Comparison of ENCODE assay signal across 16 mouse cellular contexts in the genomic region with DNA sequence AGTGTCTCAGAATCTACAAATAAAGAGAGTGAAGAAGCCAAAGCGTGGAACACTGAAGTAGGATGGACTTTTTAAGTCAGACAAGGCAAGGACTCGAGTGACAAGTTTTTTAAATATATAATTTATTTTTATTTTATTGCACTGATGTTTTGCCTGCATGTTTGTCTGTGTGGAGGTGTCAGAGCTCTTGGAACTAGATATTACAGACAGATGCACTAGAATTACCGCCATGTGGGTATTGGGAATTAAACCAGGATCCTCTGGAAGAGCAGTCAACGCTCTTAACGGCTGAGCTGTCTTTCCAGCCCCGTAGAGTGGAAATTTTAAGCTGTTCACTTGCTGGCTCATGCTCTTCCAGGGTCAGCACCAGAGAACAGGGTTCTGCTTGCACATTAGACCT. TPM values are rescaled to one million over a fixed set of nuclear protein-coding genes. Genes with fewer than 3 reads are reported as not detected.
A peak's percentile ranks its signal among the peaks of the same experiment; 100 is the strongest.
DNase-seq lines count a peak whose midpoint lies in the region; ATAC-seq and TF ChIP-seq lines count a peak whose summit lies in the region.
"Had no signal": no experiment of that assay in that cellular context is flagged by ENCODE, and none has a peak within 500 bp of the region (broad histone marks: within the 10 kb centered on the region; RNA-seq: fewer than 3 reads in every experiment).

No protein-coding gene starts in this region.

- H3K4me3 ChIP-seq in heart, adult 2 months, result no peak overlapping the region
- no peak overlapping the region for H3K4me3 ChIP-seq in heart, embryonic 12.5 days
- no peak overlapping the region for H3K4me3 ChIP-seq in lung, embryonic 16.5 days (ENCODE audit: low read length)
- no peak overlapping the region for H3K4me3 ChIP-seq in lung, postnatal 0 days (ENCODE audit: low read depth, low read length)
- H3K4me3 ChIP-seq in stomach, embryonic 16.5 days (replicated peaks; ENCODE audit: low read length), result no peak overlapping the region
- H3K4me3 ChIP-seq: hindbrain, embryonic 15.5 days; liver, embryonic 13.5 days; neural tube, embryonic 12.5 days had no signal

- TF ChIP-seq POLR2A in heart, adult 2 months (IDR thresholded peaks at IDR 0.05; ENCODE audit: insufficient read depth, low read depth, low read length), result no peak

- no peak overlapping the region for H3K9ac ChIP-seq in heart, adult 2 months (ENCODE audit: low read depth, low read length)
- H3K9ac ChIP-seq in heart, embryonic 12.5 days, result no peak overlapping the region
- no peak overlapping the region for H3K9ac ChIP-seq in lung, embryonic 16.5 days (ENCODE audit: low read length)
- no peak overlapping the region for H3K9ac ChIP-seq in lung, postnatal 0 days (replicated peaks; ENCODE audit: low read depth)
- H3K9ac ChIP-seq in stomach, embryonic 16.5 days (ENCODE audit: low read length), result no peak overlapping the region
- H3K9ac ChIP-seq: hindbrain, embryonic 15.5 days; liver, embryonic 13.5 days; neural tube, embryonic 12.5 days had no signal

- no peaks in the 10 kb centered on the region; the same call in none of the 2 replicates for H3K36me3 ChIP-seq in heart, adult 2 months (ENCODE audit: control insufficient read depth, insufficient read depth, low read length)
- H3K36me3 ChIP-seq in heart, embryonic 12.5 days, result no peaks in the 10 kb centered on the region
- no peaks in the 10 kb centered on the region for H3K36me3 ChIP-seq in lung, embryonic 16.5 days (ENCODE audit: control insufficient read depth, insufficient read depth, low read length)
- H3K36me3 ChIP-seq in lung, postnatal 0 days (ENCODE audit: insufficient read depth, low read length), result no peaks in the 10 kb centered on the region
- no peaks in the 10 kb centered on the region for H3K36me3 ChIP-seq in stomach, embryonic 16.5 days (ENCODE audit: control insufficient read depth, insufficient read depth, low read length)
- H3K36me3 ChIP-seq: hindbrain, embryonic 15.5 days; liver, embryonic 13.5 days; neural tube, embryonic 12.5 days had no signal

- H3K4me1 ChIP-seq in heart, adult 2 months (ENCODE audit: control insufficient read depth, insufficient read depth, low read length), result peaks cover 16% of the 10 kb centered on the region
- H3K4me1 ChIP-seq in heart, embryonic 12.5 days (replicated peaks), result peaks cover 33% of the 10 kb centered on the region
- H3K4me1 ChIP-seq in lung, embryonic 16.5 days (replicated peaks; ENCODE audit: control insufficient read depth, insufficient read depth, low read length), result peaks cover 20% of the 10 kb centered on the region
- H3K4me1 ChIP-seq in lung, postnatal 0 days (ENCODE audit: insufficient read depth, low read depth, low read length), result no peaks in the 10 kb centered on the region
- peaks cover 21% of the 10 kb centered on the region for H3K4me1 ChIP-seq in stomach, embryonic 16.5 days (ENCODE audit: control insufficient read depth, insufficient read depth, low read length)
- H3K4me1 ChIP-seq: liver, embryonic 13.5 days had no signal

- H3K27ac ChIP-seq in heart, adult 2 months, result peak overlapping the region; percentile 56; the same call in 1 of the 2 replicates
- no peak overlapping the region for H3K27ac ChIP-seq in heart, embryonic 12.5 days (ENCODE audit: poor library complexity, severe bottlenecking)
- H3K27ac ChIP-seq in lung, embryonic 16.5 days (ENCODE audit: low read length), result 0 out of 2 replicates have a peak overlapping the region, but pooled peaks have one; percentile 69
- no peak overlapping the region for H3K27ac ChIP-seq in lung, postnatal 0 days (ENCODE audit: low read length)
- peak overlapping the region; percentile 56 for H3K27ac ChIP-seq in stomach, embryonic 16.5 days (ENCODE audit: low read length)
- H3K27ac ChIP-seq: hindbrain, embryonic 15.5 days; liver, embryonic 13.5 days; neural tube, embryonic 12.5 days had no signal

- TF ChIP-seq CTCF in heart, adult 2 months (IDR thresholded peaks at IDR 0.05), result no peak
- no peak for TF ChIP-seq CTCF in lung, postnatal 0 days (IDR thresholded peaks at IDR 0.05)

- intact Hi-C loops in heart, adult 2 months (cut with DNase I), result no loop called here

- no peak for ATAC-seq in cerebellum, adult (ENCODE audit: insufficient number of reproducible peaks, low FRiP score, low TSS enrichment)
- ATAC-seq in heart, embryonic 12.5 days (ENCODE audit: insufficient number of reproducible peaks, low FRiP score), result no peak
- ATAC-seq in lung, embryonic 16.5 days (ENCODE audit: low read depth), result no peak
- ATAC-seq in lung, postnatal 0 days, result no peak
- no peak for ATAC-seq in stomach, embryonic 16.5 days (ENCODE audit: insufficient read depth, low FRiP score)
- ATAC-seq: activated CD4-positive, CD25-positive, alpha-beta regulatory T cell, adult 4 months had no signal

- no peak for TF ChIP-seq EP300 in heart, adult 2 months (IDR thresholded peaks at IDR 0.05; ENCODE audit: insufficient read depth, low read depth, low read length)
- TF ChIP-seq EP300 in lung, postnatal 0 days (IDR thresholded peaks at IDR 0.05), result no peak

- peak; percentile 30 for DNase-seq in cerebellum, adult 9-11 months
- no peak for DNase-seq in heart, adult 2 months
- no peak for DNase-seq in lung, postnatal 0 days (ENCODE audit: low spot score)
- DNase-seq in ovary, postnatal 14 days (ENCODE audit: low spot score), result no peak
- DNase-seq: adrenal gland, postnatal 25 days; kidney, adult 8-10 months; liver, embryonic 13.5 days had no signal

- no peak overlapping the region for H3K4me2 ChIP-seq in heart, embryonic 12.5 days
- H3K4me2 ChIP-seq in lung, embryonic 16.5 days (ENCODE audit: low read depth, low read length), result no peak overlapping the region
- H3K4me2 ChIP-seq in lung, postnatal 0 days (replicated peaks; ENCODE audit: low read depth, low read length), result no peak overlapping the region
- no peak overlapping the region for H3K4me2 ChIP-seq in stomach, embryonic 16.5 days (ENCODE audit: low read depth, low read length)
- H3K4me2 ChIP-seq: hindbrain, embryonic 15.5 days; liver, embryonic 13.5 days; neural tube, embryonic 12.5 days had no signal

- 81% methylated on average over 6 of the region's 6 CpGs for WGBS in heart, adult 2 months
- 85% methylated on average over 6 of the region's 6 CpGs for WGBS in heart, embryonic 12.5 days
- WGBS in lung, embryonic 16.5 days, result 80% methylated on average over 6 of the region's 6 CpGs
- 84% methylated on average over 6 of the region's 6 CpGs for WGBS in lung, postnatal 0 days
- WGBS in stomach, embryonic 16.5 days, result 85% methylated on average over 6 of the region's 6 CpGs

- no peaks in the 10 kb centered on the region for H3K79me2 ChIP-seq in heart, adult 2 months (replicated peaks; ENCODE audit: control insufficient read depth, insufficient read depth, low read length)

- no peaks in the 10 kb centered on the region for H3K9me3 ChIP-seq in heart, embryonic 12.5 days (replicated peaks)
- H3K9me3 ChIP-seq in lung, embryonic 16.5 days (ENCODE audit: control insufficient read depth, low read length), result no peaks in the 10 kb centered on the region
- H3K9me3 ChIP-seq in lung, postnatal 0 days (ENCODE audit: low read length), result no peaks in the 10 kb centered on the region
- no peaks in the 10 kb centered on the region for H3K9me3 ChIP-seq in stomach, embryonic 16.5 days (replicated peaks; ENCODE audit: control insufficient read depth, low read length)
- H3K9me3 ChIP-seq: hindbrain, embryonic 15.5 days; liver, embryonic 13.5 days; neural tube, embryonic 12.5 days had no signal

- H3K27me3 ChIP-seq in heart, adult 2 months (ENCODE audit: control insufficient read depth, insufficient read depth, low read length), result no peaks in the 10 kb centered on the region
- H3K27me3 ChIP-seq in heart, embryonic 12.5 days (replicated peaks), result no peaks in the 10 kb centered on the region
- H3K27me3 ChIP-seq in lung, embryonic 16.5 days (ENCODE audit: control insufficient read depth, insufficient read depth, low read depth, low read length), result no peaks in the 10 kb centered on the region
- H3K27me3 ChIP-seq in lung, postnatal 0 days (replicated peaks; ENCODE audit: insufficient read depth, low read length), result no peaks in the 10 kb centered on the region
- H3K27me3 ChIP-seq in stomach, embryonic 16.5 days (ENCODE audit: control insufficient read depth, insufficient read depth, low read length), result no peaks in the 10 kb centered on the region
- H3K27me3 ChIP-seq: hindbrain, embryonic 15.5 days; liver, embryonic 13.5 days; neural tube, embryonic 12.5 days had no signal

RNA-seq across cellular contexts. Expression of gene Galm, which starts 39.1 kb away (rescaled TPM):
- 10 to 100 TPM; 17.9 to 19.8 TPM for total RNA-seq in heart, adult 2 months (2021)
- polyA plus RNA-seq in heart, adult 2 months (2012; rRNA removed), result 19.6 and 44.5 TPM in 2 replicates
- 10.0 TPM in 2 replicates for polyA plus RNA-seq in heart, embryonic 12.5 days (2016; fragmentation: Nextera tagmentation; extraction: Ambion mirVana)
- polyA plus RNA-seq in lung, embryonic 16.5 days (2015; fragmentation: Nextera tagmentation; extraction: Ambion mirVana), result 20.4 TPM in 2 replicates
- 7.5 and 8.6 TPM in 2 replicates for polyA plus RNA-seq in lung, postnatal 0 days (2015; fragmentation: Nextera tagmentation; extraction: Ambion mirVana)
- polyA plus RNA-seq in stomach, embryonic 16.5 days (2015; fragmentation: Nextera tagmentation; extraction: Ambion mirVana), result 34.3 and 35.1 TPM in 2 replicates

RNA-seq across cellular contexts. Expression of gene Srsf7, which starts 40.8 kb away (rescaled TPM):
- 10 to 100 TPM; 38.5 to 44.5 TPM for total RNA-seq in heart, adult 2 months (2021)
- polyA plus RNA-seq in heart, adult 2 months (2012; rRNA removed), result 27.4 and 49.5 TPM in 2 replicates
- 349 and 357 TPM in 2 replicates for polyA plus RNA-seq in heart, embryonic 12.5 days (2016; fragmentation: Nextera tagmentation; extraction: Ambion mirVana)
- polyA plus RNA-seq in lung, embryonic 16.5 days (2015; fragmentation: Nextera tagmentation; extraction: Ambion mirVana), result 552 and 582 TPM in 2 replicates
- polyA plus RNA-seq in lung, postnatal 0 days (2015; fragmentation: Nextera tagmentation; extraction: Ambion mirVana), result 162 and 178 TPM in 2 replicates
- polyA plus RNA-seq in stomach, embryonic 16.5 days (2015; fragmentation: Nextera tagmentation; extraction: Ambion mirVana), result 461 and 480 TPM in 2 replicates

RNA-seq across cellular contexts. Expression of gene Ttc39d, which starts 40.9 kb away (rescaled TPM):
- total RNA-seq in heart, adult 2 months (2021), result under 1 TPM in 1 of 2 experiments, not detected in 1; 0.10 TPM
- 0.18 TPM in 2 replicates for polyA plus RNA-seq in heart, adult 2 months (2012; rRNA removed)
- polyA plus RNA-seq in heart, embryonic 12.5 days (2016; fragmentation: Nextera tagmentation; extraction: Ambion mirVana), result 0.06 and 0.15 TPM in 2 replicates
- polyA plus RNA-seq in lung, embryonic 16.5 days (2015; fragmentation: Nextera tagmentation; extraction: Ambion mirVana), result 0.24 TPM in 2 replicates
- polyA plus RNA-seq in lung, postnatal 0 days (2015; fragmentation: Nextera tagmentation; extraction: Ambion mirVana), result 0.19 and 0.21 TPM in 2 replicates
- polyA plus RNA-seq in stomach, embryonic 16.5 days (2015; fragmentation: Nextera tagmentation; extraction: Ambion mirVana), result 0.10 TPM in 1 of 2 replicates, not detected in the other
- total RNA-seq: gastrocnemius, postnatal 36 days had no signal
- polyA plus RNA-seq: activated CD4-positive, CD25-positive, alpha-beta regulatory T cell, adult 4 months; liver, embryonic 13.5 days; neural tube, embryonic 12.5 days; small intestine, adult 2 months had no signal

RNA-seq across cellular contexts. Expression of gene Gemin6, which starts 57.9 kb away (rescaled TPM):
- total RNA-seq in heart, adult 2 months (2021), result 1 to 10 TPM; 3.6 to 4.4 TPM
- polyA plus RNA-seq in heart, adult 2 months (2012; rRNA removed), result 2.3 and 4.9 TPM in 2 replicates
- polyA plus RNA-seq in heart, embryonic 12.5 days (2016; fragmentation: Nextera tagmentation; extraction: Ambion mirVana), result 25.8 and 27.4 TPM in 2 replicates
- polyA plus RNA-seq in lung, embryonic 16.5 days (2015; fragmentation: Nextera tagmentation; extraction: Ambion mirVana), result 37.0 and 38.5 TPM in 2 replicates
- polyA plus RNA-seq in lung, postnatal 0 days (2015; fragmentation: Nextera tagmentation; extraction: Ambion mirVana), result 11.1 and 13.2 TPM in 2 replicates
- 35.6 and 36.5 TPM in 2 replicates for polyA plus RNA-seq in stomach, embryonic 16.5 days (2015; fragmentation: Nextera tagmentation; extraction: Ambion mirVana)

Comparison
In these comparisons a context has a peak if more than half of its experiments do, and no peak if none do; other contexts are left out.
1. H3K27ac ChIP-seq: peak in heart, adult 2 months (single experiment), lung, embryonic 16.5 days (single experiment) and stomach, embryonic 16.5 days (single experiment); none in heart, embryonic 12.5 days (single experiment) and lung, postnatal 0 days (single experiment).